Mouse (Mus musculus) frontal cortex, adult (tissue): ENCODE measurements around the gene Mfsd8.
"Not testable (repeated sequence)": the region's sequence is repeated elsewhere in the genome, so short reads cannot be mapped to it uniquely, and the experiment has no call there.

Source experiments
- ATAC-seq: cut with Nextera tagmentation; 2 replicates; pipeline ENCODE4 v1.9.2; 2017; ENCODE audit warnings: mild to moderate bottlenecking, moderate library complexity, mixed read lengths; ENCODE audit not compliant: low TSS enrichment

Mfsd8 gene

DNA sequence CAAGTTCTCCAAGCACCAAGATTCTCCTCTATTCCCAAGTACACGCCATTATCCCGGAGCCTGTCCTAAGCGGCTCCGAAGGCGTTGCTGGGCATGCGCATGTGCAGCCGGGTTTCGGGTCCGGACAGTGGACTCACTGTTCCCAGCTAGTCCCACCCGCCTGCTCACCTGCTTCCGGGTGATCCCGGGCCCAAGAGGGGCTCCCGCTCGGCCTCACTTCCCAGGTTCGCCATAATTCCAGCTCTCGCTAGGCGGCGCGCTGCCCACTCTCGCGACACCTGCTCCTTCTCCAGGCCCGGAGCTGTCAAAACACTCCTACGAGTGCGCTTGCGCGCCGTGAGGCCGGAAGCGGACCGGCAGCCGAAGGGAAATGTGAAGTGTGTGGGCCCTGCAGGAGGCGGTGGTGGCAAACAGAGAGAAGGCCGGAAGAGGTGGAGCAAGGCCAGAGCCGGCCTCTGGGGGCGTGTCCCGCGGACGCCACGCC lies at the start of gene Mfsd8:
Gene Mfsd8 (minus strand): TSS at position 414 of the 484 bp plus-strand sequence.
- ATAC-seq, result peak; percentile 93

DNA sequence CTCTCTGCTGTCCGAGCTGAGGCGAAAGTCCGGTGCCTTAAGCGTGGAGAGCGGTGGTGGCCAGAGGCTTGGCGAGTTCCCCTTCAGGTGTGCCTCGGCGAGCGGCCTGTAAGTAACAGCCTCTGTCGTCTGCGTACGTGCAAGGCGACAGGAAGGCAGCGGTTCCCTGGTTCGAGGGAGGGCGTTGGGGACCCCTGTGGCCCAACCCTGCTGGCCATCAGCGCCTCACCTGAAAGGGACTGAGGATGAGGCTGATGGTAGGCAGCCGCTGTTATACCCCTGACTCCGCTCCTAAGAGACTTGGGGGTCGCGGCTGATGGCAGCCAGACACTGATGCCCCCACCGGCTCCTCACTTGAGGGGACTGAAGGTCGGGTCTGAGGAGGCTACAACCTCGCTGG lies 47.6 kb upstream of the Mfsd8 start:
- not testable (repeated sequence) for ATAC-seq

DNA sequence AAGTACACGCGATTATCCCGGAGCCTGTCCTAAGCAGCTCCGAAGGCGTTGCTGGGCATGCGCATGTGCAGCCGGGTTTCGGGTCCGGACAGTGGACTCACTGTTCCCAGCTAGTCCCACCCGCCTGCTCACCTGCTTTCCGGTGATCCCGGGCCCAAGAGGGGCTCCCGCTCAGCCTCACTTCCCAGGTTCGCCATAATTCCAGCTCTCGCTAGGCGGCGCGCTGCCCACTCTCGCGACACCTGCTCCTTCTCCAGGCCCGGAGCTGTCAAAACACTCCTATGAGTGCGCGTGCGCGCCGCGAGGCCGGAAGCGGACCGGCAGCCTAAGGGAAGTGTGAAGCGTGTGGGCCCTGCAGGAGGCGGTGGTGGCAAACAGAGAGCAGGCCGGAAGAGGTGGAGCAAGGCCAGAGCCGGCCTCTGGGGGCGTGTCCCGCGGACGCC lies 47.2 kb upstream of the Mfsd8 start:
- ATAC-seq, result peak; percentile 95

DNA sequence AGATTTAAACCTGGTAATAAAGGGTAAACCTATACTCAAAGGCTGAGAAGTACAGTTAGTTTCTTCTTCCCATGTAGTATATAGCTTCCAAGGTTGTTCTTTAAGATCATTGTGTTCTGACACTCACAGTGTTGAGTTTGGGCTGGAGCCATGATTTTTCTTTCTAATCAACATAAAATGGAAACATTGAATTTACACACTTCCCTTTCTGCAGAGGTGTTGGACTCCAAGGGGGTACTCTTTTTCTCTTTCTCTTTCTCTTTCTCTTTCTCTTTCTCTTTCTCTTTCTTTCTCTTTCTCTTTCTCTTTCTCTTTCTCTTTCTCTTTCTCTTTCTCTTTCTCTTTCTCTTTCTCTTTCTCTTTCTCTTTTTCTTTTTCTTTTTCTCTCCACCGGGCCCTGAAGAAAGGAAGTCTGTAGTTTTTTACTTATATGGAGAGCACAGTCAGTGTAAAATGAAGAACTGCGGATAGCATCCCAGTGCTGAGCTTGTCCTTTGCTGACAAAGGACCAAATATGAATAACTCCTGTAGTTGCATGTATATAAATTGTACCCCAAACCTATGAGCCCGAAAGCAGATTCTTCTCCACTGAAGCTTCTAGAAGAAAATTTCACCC lies 6.5 kb upstream of the Mfsd8 start:
- ATAC-seq, result not testable (repeated sequence)

- not testable (repeated sequence) for ATAC-seq
Measured at GRCm38 (mm10) chr3:40847936-40848335, 1.2 kb upstream of the Mfsd8 start.

GRCm38 (mm10) chr3:40847018-40847417 lies 332 bp upstream of the Mfsd8 start:
- ATAC-seq, result peak; percentile 51

GRCm38 (mm10) chr3:40846957-40847017 lies 101 bp upstream of the Mfsd8 start, which contains the start of gene Abhd18:
Gene Abhd18 (plus strand): TSS chr3:40846970.
- ATAC-seq, result not testable (repeated sequence)

- not testable (repeated sequence) for ATAC-seq
Measured at GRCm38 (mm10) chr3:40845521-40845920, 1.2 kb downstream of the Mfsd8 start.

DNA sequence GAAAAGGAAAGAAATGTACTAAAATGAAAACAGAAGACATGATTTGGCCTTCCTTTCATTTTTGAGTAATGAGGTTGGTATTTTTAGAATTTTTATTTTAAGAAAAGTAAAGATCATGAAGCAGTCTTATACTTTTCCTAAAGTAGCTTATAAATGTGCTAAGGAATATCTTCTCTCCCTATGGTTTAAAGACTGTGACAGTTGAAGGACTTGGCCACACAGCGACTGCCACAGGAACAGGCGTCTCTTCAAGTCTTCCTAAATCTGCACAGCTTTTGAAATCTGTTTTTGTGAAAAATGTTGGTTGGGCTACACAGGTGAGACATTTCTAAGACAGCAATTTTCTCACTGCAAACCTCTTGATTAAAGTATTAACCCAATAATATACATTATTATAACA lies 33.4 kb downstream of the Mfsd8 start:
- peak; percentile 65 for ATAC-seq

DNA sequence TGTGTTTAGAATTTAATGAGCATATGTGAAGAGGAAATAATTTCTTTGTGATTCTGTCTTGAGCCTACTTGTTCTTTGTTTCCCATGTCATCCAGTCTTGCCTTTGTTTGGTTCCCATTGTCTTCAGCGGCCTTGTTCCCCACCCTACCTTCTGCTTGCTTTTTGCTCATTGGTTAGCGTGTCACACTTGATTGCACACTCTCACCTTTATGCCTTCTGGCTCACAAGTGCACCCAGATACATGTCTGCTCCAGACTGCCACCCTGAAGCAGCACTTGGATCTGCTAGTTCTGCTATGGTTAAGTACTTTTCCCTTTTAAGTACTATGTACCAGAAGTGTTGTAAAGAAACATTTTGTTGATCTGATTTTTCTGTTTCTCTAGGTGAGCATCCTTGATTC lies 36.8 kb downstream of the Mfsd8 start:
- no peak for ATAC-seq

GRCm38 (mm10) chr3:40808686-40809085 lies 38.0 kb downstream of the Mfsd8 start:
- ATAC-seq, result no peak

DNA sequence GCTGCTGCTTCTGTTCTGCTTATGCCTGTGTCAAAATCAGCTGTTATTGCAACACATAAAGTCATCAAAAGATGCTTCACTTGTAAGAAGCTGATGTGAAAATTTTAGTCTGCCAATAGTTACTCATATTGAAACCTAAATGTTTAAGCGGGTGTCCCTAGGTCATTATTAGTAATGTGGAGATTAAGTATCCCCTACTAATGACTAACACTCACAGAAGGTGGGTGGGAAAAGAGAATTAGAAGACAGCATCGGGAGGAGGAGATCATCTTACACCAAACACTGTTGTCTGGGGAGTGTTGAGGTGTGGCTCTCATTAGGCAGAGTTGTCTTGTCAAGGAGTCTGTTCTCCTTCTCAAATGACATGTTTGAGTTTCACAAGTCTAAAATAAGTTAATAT lies 39.8 kb downstream of the Mfsd8 start:
- ATAC-seq, result no peak

DNA sequence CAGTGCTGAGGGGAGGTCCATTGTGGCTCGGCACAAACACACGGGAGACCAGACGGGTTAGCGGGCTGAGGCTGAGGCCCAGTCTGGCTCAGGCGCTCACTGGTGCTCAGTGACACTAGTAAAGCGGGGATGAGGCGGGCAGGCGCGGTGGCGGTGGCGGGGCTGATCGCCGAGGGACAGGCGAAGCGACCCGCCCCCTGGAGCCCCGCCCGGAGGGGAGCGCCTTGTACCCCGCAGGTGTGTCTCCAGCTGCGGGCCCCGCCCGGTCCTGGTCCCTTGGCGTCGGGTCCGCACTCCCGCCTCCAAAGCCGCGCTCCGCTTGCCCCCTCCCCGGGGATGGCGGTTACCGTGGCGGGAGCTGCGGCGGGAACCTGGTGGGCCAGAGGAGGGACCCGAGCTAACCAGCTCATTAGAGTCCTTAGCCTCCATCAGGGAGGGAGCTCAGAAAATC lies 46.3 kb downstream of the Mfsd8 start:
- ATAC-seq, result peak; percentile 65

GRCm38 (mm10) chr3:40799530-40800372 lies 46.9 kb downstream of the Mfsd8 start, which contains the start of gene Plk4:
Gene Plk4 (plus strand): TSS chr3:40800019.
- ATAC-seq, result peak; percentile 94

DNA sequence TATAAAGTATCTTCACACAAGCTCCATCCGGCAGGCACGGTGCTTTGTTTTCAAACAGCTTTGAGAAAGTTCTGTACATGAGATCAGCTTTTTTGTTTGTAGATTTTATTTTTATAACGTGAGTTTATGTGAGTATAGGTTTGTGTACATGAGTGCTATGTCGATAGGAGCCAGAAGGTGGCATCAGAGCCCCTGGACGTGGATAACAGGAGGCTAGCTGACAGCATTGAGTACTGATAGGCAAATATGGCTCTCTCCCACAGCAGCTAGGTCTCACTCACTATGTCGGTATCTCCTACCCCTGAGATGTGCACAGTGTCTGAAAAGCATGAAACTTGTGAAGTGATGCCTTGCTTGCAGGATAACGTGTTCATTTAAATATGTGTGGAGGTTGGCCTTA lies 48.2 kb downstream of the Mfsd8 start:
- ATAC-seq, result peak; percentile 25; the same call in 1 of the 2 replicates

DNA sequence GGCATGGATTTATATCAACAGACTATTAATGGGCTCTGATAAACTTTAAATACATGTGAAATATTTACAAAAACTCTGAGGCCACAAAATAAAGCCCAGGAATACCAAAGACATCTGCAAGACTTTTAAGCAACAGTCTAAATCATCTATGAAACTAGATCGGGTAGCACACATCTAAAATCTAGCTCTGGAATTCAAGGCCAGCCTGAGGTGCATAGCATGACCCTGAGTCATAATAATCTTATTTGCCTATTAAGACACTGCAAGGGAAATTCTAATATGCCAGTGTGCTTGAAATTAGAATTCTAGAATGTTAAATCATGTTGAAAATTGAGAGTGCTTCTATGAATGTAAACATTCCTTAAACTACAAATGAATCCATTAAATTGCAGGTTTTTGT lies 48.6 kb downstream of the Mfsd8 start:
- no peak for ATAC-seq

GRCm38 (mm10) chr3:40793783-40794182 lies 52.9 kb downstream of the Mfsd8 start:
- ATAC-seq, result no peak
